Mouse (Mus musculus) CH12.LX (cell line): ENCODE data around the gene Terb2. TPM values are rescaled to one million over a fixed set of nuclear protein-coding genes. Genes with fewer than 3 reads are reported as not detected.

Experiments
- DNase-seq: peaks from one replicate; pipeline ENCODE4 v3.0.0-alpha.2; 2013; ENCODE audit errors: extremely low read depth
- H3K27ac ChIP-seq: 2 replicates; pipeline ENCODE4 v1.5.1; 2012; ENCODE audit warnings: low read depth, mild to moderate bottlenecking, control low read depth, moderate library complexity; ENCODE audit not compliant: insufficient read depth
- H3K27me3 ChIP-seq: replicated peaks from 2 replicates; pipeline ENCODE3; 2012; ENCODE audit warnings: inconsistent platforms
- H3K36me3 ChIP-seq, 2 experiments: replicated peaks in 1 of 2; 2 replicates each; pipeline versions ENCODE3 to v1.6.1; 2012; ENCODE audit warnings: inconsistent platforms in 1 of 2, low read length in 1 of 2, mild to moderate bottlenecking in 1 of 2, mixed read lengths in 1 of 2, moderate library complexity in 1 of 2; ENCODE audit not compliant: control insufficient read depth in 1 of 2, insufficient read depth in 1 of 2
- H3K4me1 ChIP-seq, 2 experiments: 2 replicates each; pipeline ENCODE4 v1.6.1; 2012; ENCODE audit warnings: inconsistent platforms in 1 of 2, moderate library complexity in 1 of 2; ENCODE audit not compliant: insufficient read depth in 2 of 2, control insufficient read depth in 1 of 2
- H3K4me2 ChIP-seq: 2 replicates; pipeline ENCODE4 v1.6.1; 2012; ENCODE audit warnings: low read depth, mild to moderate bottlenecking, control low read depth; ENCODE audit not compliant: poor library complexity, insufficient read depth, severe bottlenecking
- H3K4me3 ChIP-seq, 3 experiments: fragments of 150-350 bp in 1 of 3; sonication (generic) in 1 of 3; replicated peaks in 1 of 3; 2 replicates each; pipeline versions ENCODE3 to v1.5.1; 2011 to 2012; ENCODE audit warnings: low read depth in 2 of 3, low read length in 2 of 3, mild to moderate bottlenecking in 2 of 3, moderate library complexity in 2 of 3, control low read depth in 1 of 3, improper control_type of control experiment in 1 of 3, inconsistent platforms in 1 of 3, mixed read lengths in 1 of 3; ENCODE audit not compliant: poor library complexity in 1 of 3
- H3K79me2 ChIP-seq: replicated peaks from 2 replicates; pipeline ENCODE4 v1.6.1; 2012; ENCODE audit warnings: mild to moderate bottlenecking, moderate library complexity; ENCODE audit not compliant: control insufficient read depth, poor library complexity, insufficient read depth, severe bottlenecking; ENCODE audit errors: extremely low read depth
- H3K9ac ChIP-seq: 2 replicates; pipeline ENCODE4 v1.6.1; 2012; ENCODE audit warnings: low read depth, mild to moderate bottlenecking, control low read depth, moderate library complexity; ENCODE audit not compliant: insufficient read depth
- H3K9me3 ChIP-seq: replicated peaks from 2 replicates; pipeline ENCODE3; 2012; ENCODE audit warnings: low read length, inconsistent platforms, mixed read lengths
- BHLHE40 ChIP-seq: IDR thresholded peaks from 2 replicates; pipeline ENCODE4 v1.6.1; 2011; ENCODE audit warnings: mild to moderate bottlenecking, low read depth, low read length, improper control_type of control experiment
- CTCF ChIP-seq, 2 experiments: IDR thresholded peaks in 1 of 2; conservative IDR thresholded peaks in 1 of 2; 2 replicates each; pipeline ENCODE4 v1.5.1; 2011 to 2012; ENCODE audit warnings: low read depth in 2 of 2, low read length in 2 of 2, improper control_type of control experiment in 1 of 2, inconsistent platforms in 1 of 2, mild to moderate bottlenecking in 1 of 2, moderate library complexity in 1 of 2
- ELF1 ChIP-seq: IDR thresholded peaks from 2 replicates; pipeline ENCODE4 v1.6.1; 2014; ENCODE audit warnings: low read depth, mild to moderate bottlenecking, inconsistent platforms, low read length, improper control_type of control experiment
- EP300 ChIP-seq: IDR thresholded peaks from 2 replicates; pipeline ENCODE4 v1.6.1; 2011; ENCODE audit warnings: low read length, improper control_type of control experiment
- ETS1 ChIP-seq: conservative IDR thresholded peaks from 2 replicates; pipeline ENCODE4 v1.6.1; 2012; ENCODE audit warnings: low read depth, mild to moderate bottlenecking, inconsistent platforms, low read length, improper control_type of control experiment, moderate library complexity
- IRF4 ChIP-seq: IDR thresholded peaks from 2 replicates; pipeline ENCODE4 v1.6.1; 2014; ENCODE audit warnings: low read depth, mild to moderate bottlenecking, inconsistent platforms, low read length, improper control_type of control experiment
- JUN ChIP-seq: IDR thresholded peaks from 2 replicates; pipeline ENCODE4 v1.6.1; 2011; ENCODE audit warnings: low read depth, mild to moderate bottlenecking, low read length, improper control_type of control experiment, moderate library complexity; ENCODE audit not compliant: insufficient read depth
- JUND ChIP-seq: conservative IDR thresholded peaks from 2 replicates; pipeline ENCODE4 v1.6.1; 2011; ENCODE audit warnings: low read depth, low read length, improper control_type of control experiment
- MAFK ChIP-seq: IDR thresholded peaks from 2 replicates; pipeline ENCODE4 v1.6.1; 2011; ENCODE audit warnings: low read length, improper control_type of control experiment; ENCODE audit not compliant: insufficient replicate concordance
- MAZ ChIP-seq: IDR thresholded peaks from 2 replicates; pipeline ENCODE4 v1.6.1; 2012; ENCODE audit warnings: low read depth, mild to moderate bottlenecking, inconsistent platforms, low read length, improper control_type of control experiment, moderate library complexity
- MXI1 ChIP-seq: IDR thresholded peaks from 2 replicates; pipeline ENCODE4 v1.6.1; 2011; ENCODE audit warnings: mild to moderate bottlenecking, low read depth, low read length, improper control_type of control experiment
- NELFE ChIP-seq: IDR thresholded peaks from 2 replicates; pipeline ENCODE4 v1.6.1; 2011; ENCODE audit warnings: low read depth, low read length, improper control_type of control experiment
- POLR2A ChIP-seq: IDR thresholded peaks from 2 replicates; pipeline ENCODE4 v1.6.1; 2011; ENCODE audit warnings: low read depth, mild to moderate bottlenecking, improper control_type of control experiment, low read length
- POLR2AphosphoS2 ChIP-seq: IDR thresholded peaks from 2 replicates; pipeline ENCODE4 v1.6.1; 2011; ENCODE audit warnings: low read depth, low read length, improper control_type of control experiment
- SIN3A ChIP-seq: IDR thresholded peaks from 2 replicates; pipeline ENCODE4 v1.6.1; 2012; ENCODE audit warnings: low read length, improper control_type of control experiment, inconsistent platforms
- TBP ChIP-seq: conservative IDR thresholded peaks from 2 replicates; pipeline ENCODE4 v1.6.1; 2011; ENCODE audit warnings: low read depth, low read length, improper control_type of control experiment
- UBTF ChIP-seq: IDR thresholded peaks from 2 replicates; pipeline ENCODE4 v1.6.1; 2012; ENCODE audit warnings: low read depth, mild to moderate bottlenecking, inconsistent platforms, low read length, improper control_type of control experiment, moderate library complexity
- USF1 ChIP-seq: IDR thresholded peaks from 2 replicates; pipeline ENCODE4 v1.6.1; 2014; ENCODE audit warnings: low read depth, mild to moderate bottlenecking, inconsistent platforms, low read length, improper control_type of control experiment
- ZNF384 ChIP-seq: IDR thresholded peaks from 2 replicates; pipeline ENCODE4 v1.6.1; 2012; ENCODE audit warnings: low read depth, low read length, improper control_type of control experiment, inconsistent platforms
- dilution Hi-C: fragments of 300-500 bp; cut with MboI; formaldehyde crosslinking; loops from 2 replicates; pipeline ENCODE4 v1.14.3; 2020; ENCODE audit warnings: low sequenced_read_pairs; ENCODE audit not compliant: extremely low pct_unique_long_range_greater_than_20kb, extremely low pct_ligation_motif_present
- in situ Hi-C: fragments of 300-500 bp; cut with MboI; formaldehyde crosslinking; loops from 3 replicates; pipeline ENCODE4 v1.14.3; 2019; ENCODE audit warnings: low sequenced_read_pairs, low pct_ligation_motif_present, low pct_unique_long_range_greater_than_20kb, mixed read lengths
- polyA plus RNA-seq: library from polyadenylated mRNA; unstranded; fragments of >175 nt; gene quantifications from 2 replicates; pipeline ENCODE4 v1.2.1, GENCODE M21; 2012; ENCODE audit warnings: low read depth; ENCODE audit not compliant: insufficient read length
- total RNA-seq, 2 experiments: library from RNA; depleted of rRNA; stranded (reverse); fragments of 300-350 nt in 1 of 2; fragments of >200 nt in 1 of 2; gene quantifications; 2 replicates each; pipeline ENCODE4 v1.2.3; 2012 to 2014

Terb2 gene
- total RNA-seq (2012; rRNA removed), result not detected in 2 replicates
- not detected in 2 replicates for total RNA-seq (2014; rRNA removed)
- polyA plus RNA-seq, result not detected in 2 replicates

DNA sequence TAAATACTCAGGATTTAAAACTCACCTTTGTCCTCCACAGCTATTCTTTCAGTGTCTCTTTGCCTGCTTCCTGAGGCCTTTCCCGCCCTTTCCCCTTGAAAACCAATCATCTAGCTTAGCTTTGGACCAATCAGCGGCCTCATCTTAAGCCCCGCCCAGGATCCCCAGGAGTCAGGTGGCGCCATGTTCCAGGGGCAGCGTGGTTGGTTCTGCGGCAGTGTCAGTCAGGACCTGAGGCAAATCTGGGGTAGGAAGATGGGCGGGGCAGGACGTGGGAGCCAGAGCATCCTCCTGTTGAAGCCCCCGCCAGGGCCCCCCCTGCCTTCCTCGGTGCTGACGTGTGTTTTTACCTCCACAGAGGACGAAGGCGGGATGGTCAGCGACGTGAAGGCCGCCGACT lies at the start of gene Terb2, which contains the start of gene Patl2:
Gene Terb2 (plus strand): TSS at position 167 of the 400 bp plus-strand sequence.
Gene Patl2 (minus strand): TSS at position 84 of the 400 bp plus-strand sequence.
- Histone ChIP-seq H3K4me1 (peaks cover 0 to 10% of the 10 kb centered on the region in 2 experiments; a peak in 3 of 4 replicates), H3K4me2 (no peak within 1 kb of the TSS), H3K27me3 (no peaks in the 10 kb centered on the region), H3K27ac (no peak within 1 kb of the TSS), H3K36me3 (no peaks in the 10 kb centered on the region), H3K4me3 (no peak within 1 kb of the TSS), H3K79me2 (no peaks in the 10 kb centered on the region), H3K9me3 (no peaks in the 10 kb centered on the region), H3K9ac (no peak within 1 kb of the TSS)
- no peak for TF ChIP-seq EP300
- no peak for TF ChIP-seq MAZ
- in situ Hi-C loops, result no loop called here
- dilution Hi-C loops, result no loop called here
- DNase-seq, result no peak

DNA sequence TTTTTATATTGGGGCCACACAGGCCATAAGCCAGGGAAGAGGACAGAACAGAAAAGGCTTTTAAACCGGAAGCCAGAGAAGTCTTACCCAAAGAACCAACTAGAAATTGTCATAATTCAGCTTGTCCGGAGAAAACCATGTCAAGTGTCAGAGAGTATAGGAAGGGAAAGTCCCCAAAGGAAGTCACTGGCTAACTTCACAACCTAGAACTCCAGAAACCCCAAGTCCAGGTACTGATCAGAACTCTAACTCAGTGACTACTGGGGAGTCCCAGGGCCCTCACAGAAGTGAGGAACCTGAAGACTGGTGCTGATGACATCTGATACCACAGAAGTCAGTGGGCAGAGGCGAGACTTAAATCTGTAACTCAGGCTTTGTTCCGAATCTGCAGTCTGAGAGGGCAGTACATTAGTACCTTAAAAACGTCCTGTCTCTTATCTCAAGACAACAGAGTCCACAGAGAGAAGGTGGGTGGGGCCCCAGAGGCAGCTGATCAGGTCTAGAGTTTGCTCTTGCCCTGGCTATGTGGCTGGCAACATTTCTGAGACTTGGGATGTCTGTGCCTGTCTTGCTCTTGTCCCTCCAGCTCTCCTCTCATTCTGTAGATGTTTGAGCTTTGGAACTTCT lies 48.1 kb upstream of the Terb2 start:
- no peak for DNase-seq
- peak overlapping the region; percentile 28; the same call in 1 of the 2 replicates for H3K9ac ChIP-seq
- H3K36me3 ChIP-seq, result no peaks in the 10 kb centered on the region
- in situ Hi-C loops (no loop called here), dilution Hi-C loops (no loop called here)
- H3K4me2 ChIP-seq, result 0 out of 2 replicates have a peak overlapping the region, but pooled peaks have one; percentile 46
- no peaks in the 10 kb centered on the region for H3K79me2 ChIP-seq
- peaks cover 16 to 27% of the 10 kb centered on the region in 2 experiments for H3K4me1 ChIP-seq
- peak; percentile 30; the same call in 1 of the 2 replicates for TF ChIP-seq IRF4
- TF ChIP-seq ELF1, result peak; percentile 32; the same call in 1 of the 2 replicates
- TF ChIP-seq CTCF (conservative IDR thresholded peaks at IDR 0.05 in 1 of 2, IDR thresholded peaks at IDR 0.05 in 1 of 2; ENCODE audit: low read depth in 2 of 2, low read length in 2 of 2), result no peak
- no peaks in the 10 kb centered on the region for H3K27me3 ChIP-seq
- H3K27ac ChIP-seq, result no peak overlapping the region; the same call in 1 of the 2 replicates
- H3K4me3 ChIP-seq, result no peak overlapping the region
- peaks cover 3% of the 10 kb centered on the region for H3K9me3 ChIP-seq

DNA sequence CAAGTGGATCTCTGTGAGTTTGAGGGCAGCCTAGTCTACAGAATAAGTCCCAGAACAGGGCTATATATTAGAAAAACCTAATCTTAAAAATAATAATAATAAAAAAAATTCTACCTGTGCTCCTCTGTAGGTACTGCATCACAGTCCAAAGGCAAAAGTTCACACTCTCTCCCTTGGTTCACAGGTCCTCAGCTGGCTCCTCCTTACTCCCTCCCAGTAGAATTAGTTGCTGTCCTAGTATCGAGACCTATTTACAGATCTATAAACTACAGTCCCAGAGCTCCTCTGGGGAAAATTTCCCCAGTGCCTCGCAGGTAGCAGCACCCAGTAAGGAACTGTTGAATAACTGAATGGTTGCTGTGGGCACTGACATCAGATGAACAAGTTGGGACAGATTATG lies 45.3 kb upstream of the Terb2 start:
- in situ Hi-C loops, result no loop called here
- H3K9ac ChIP-seq, result no peak overlapping the region

More for the DNA sequence above, 45.3 kb upstream of the Terb2 start:
- TF ChIP-seq ZNF384 (no peak), BHLHE40 (no peak), TBP (no peak), UBTF (no peak), CTCF (conservative IDR thresholded peaks at IDR 0.05 in 1 of 2, IDR thresholded peaks at IDR 0.05 in 1 of 2; ENCODE audit: low read depth in 2 of 2, low read length in 2 of 2) (no peak), MXI1 (no peak), USF1 (no peak), JUN (no peak), NELFE (no peak), POLR2AphosphoS2 (no peak), POLR2A (no peak), ETS1 (no peak), JUND (no peak), ELF1 (no peak), MAFK (no peak), SIN3A (no peak)
- H3K27me3 ChIP-seq, result no peaks in the 10 kb centered on the region
- H3K79me2 ChIP-seq, result no peaks in the 10 kb centered on the region
- peaks cover 10 to 20% of the 10 kb centered on the region in 2 experiments; a peak in 3 of 4 replicates for H3K4me1 ChIP-seq
- no peaks in the 10 kb centered on the region for H3K36me3 ChIP-seq
- H3K9me3 ChIP-seq, result peaks cover 3% of the 10 kb centered on the region
- no peak overlapping the region for H3K4me3 ChIP-seq
- dilution Hi-C loops, result no loop called here
- no peak overlapping the region for H3K4me2 ChIP-seq
- DNase-seq, result no peak
- no peak overlapping the region for H3K27ac ChIP-seq
